In the genomic region with DNA sequence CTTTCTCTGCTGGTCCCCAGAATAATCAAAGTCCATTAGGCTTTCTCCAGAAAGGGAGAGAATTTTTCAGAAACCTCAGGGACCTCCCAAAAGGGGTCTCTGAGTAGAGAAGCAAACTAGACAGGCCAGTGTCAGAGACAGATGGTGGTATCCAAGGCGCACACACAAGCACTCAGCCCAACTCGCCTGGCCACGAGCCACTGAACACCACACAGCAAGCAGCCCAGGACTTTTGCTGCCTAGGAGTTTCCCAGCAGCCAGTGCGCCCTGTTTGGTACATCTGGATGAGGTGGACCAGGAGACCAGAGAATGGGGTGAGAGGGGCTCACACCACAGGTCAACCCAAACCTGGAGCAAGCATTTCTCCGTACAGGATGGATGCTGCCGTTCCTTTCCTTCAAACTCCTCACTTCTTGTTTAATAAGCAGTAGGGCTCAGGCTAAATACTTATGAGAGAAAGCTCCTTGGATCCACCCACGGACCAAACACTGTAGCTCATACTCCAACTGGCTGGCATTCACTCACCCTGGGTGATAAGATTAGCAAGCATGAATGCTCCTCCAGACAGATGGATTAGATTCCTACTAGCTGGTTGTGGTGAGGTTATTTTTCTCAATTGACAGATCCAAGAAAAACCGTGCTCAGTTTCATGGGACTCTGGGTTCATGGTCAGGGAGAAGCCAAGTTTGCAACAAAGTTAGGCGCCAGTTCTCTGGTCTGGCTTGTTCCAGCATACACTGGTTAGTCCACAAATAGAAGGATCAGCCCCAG, we compare ENCODE assay signal across 8 mouse cellular contexts. TPM values are rescaled to one million over a fixed set of nuclear protein-coding genes. Genes with fewer than 3 reads are reported as not detected.
DNase-seq lines count a peak whose midpoint lies in the region; ATAC-seq lines count a peak whose summit lies in the region.

No protein-coding gene starts in this region.

- no peaks in the 10 kb centered on the region for H3K9me3 ChIP-seq in intestine, embryonic 16.5 days (ENCODE audit: control insufficient read depth, low read length)

- peak; percentile 26 for DNase-seq in embryo, embryonic 10 days (ENCODE audit: low spot score)
- DNase-seq in embryo, embryonic 9.5 days (ENCODE audit: extremely low spot score): no peak
- peak; percentile 56 for DNase-seq in right cerebral cortex, adult 18-20 months
- DNase-seq in right cerebral cortex, postnatal 36 days (ENCODE audit: low spot score in 2 of 2): no peak
- DNase-seq in right cerebral cortex, postnatal 10 days (ENCODE audit: low spot score in 2 of 2): peak; percentile 50 to 59
- DNase-seq in gastrocnemius, postnatal 10 days: no peak
- DNase-seq in natural killer cell, adult 2 months (ENCODE audit: low spot score in 2 of 2): no peak

- peaks cover 27% of the 10 kb centered on the region for H3K4me1 ChIP-seq in intestine, embryonic 16.5 days (ENCODE audit: control insufficient read depth, insufficient read depth, low read length)

- no peaks in the 10 kb centered on the region for H3K36me3 ChIP-seq in intestine, embryonic 16.5 days (ENCODE audit: control insufficient read depth, insufficient read depth, low read length)

- WGBS in intestine, embryonic 16.5 days: 66% methylated on average over 9 of the region's 9 CpGs

- ATAC-seq in intestine, embryonic 16.5 days: no peak

- H3K9ac ChIP-seq in intestine, embryonic 16.5 days (ENCODE audit: low read depth, low read length): no peak overlapping the region

- H3K27me3 ChIP-seq in intestine, embryonic 16.5 days (replicated peaks; ENCODE audit: control insufficient read depth, insufficient read depth, low read length): peaks cover 5% of the 10 kb centered on the region

- no peak overlapping the region for H3K27ac ChIP-seq in intestine, embryonic 16.5 days (ENCODE audit: low read length)

- H3K4me2 ChIP-seq in intestine, embryonic 16.5 days (ENCODE audit: low read depth, low read length): peak overlapping the region; percentile 97

- H3K4me3 ChIP-seq in intestine, embryonic 16.5 days (ENCODE audit: low read length): no peak overlapping the region

RNA-seq across cellular contexts. Expression of a gene that starts 2.3 kb away (rescaled TPM):
- polyA plus RNA-seq in intestine, embryonic 16.5 days (2015; fragmentation: Nextera tagmentation; extraction: Ambion mirVana): 2.9 and 3.0 TPM in 2 replicates
- total RNA-seq in gastrocnemius, postnatal 10 days (2021): 1 to 10 TPM; 2.5 to 4.7 TPM

RNA-seq across cellular contexts. Expression of a gene that starts 51.0 kb away (rescaled TPM):
- 335 TPM in 2 replicates for polyA plus RNA-seq in intestine, embryonic 16.5 days (2015; fragmentation: Nextera tagmentation; extraction: Ambion mirVana)
- 100 to 1,000 TPM; 279 to 306 TPM for total RNA-seq in gastrocnemius, postnatal 10 days (2021)

Comparison
In these comparisons a context has a peak if more than half of its experiments do, and no peak if none do; other contexts are left out.
1. DNase-seq: peak in embryo, embryonic 10 days (single experiment), right cerebral cortex, adult 18-20 months (single experiment) and right cerebral cortex, postnatal 10 days (2 of 2); none in embryo, embryonic 9.5 days (single experiment), right cerebral cortex, postnatal 36 days (0 of 2), gastrocnemius, postnatal 10 days (single experiment) and natural killer cell, adult 2 months (0 of 2).